Mouse (Mus musculus): Measurements from ENCODE around the gene Saysd1. TPM values are rescaled to one million over a fixed set of nuclear protein-coding genes. Genes with fewer than 3 reads are reported as not detected.

Saysd1 gene
- polyA plus RNA-seq, 1 experiment from 2014 or later, result 12.6 TPM

GRCm38 (mm10) chr14:20075544-20075943, 62.8 kb downstream of the Saysd1 start:
- no peak for ATAC-seq
- 91% methylated on average over 7 of the region's 7 CpGs for WGBS

DNA sequence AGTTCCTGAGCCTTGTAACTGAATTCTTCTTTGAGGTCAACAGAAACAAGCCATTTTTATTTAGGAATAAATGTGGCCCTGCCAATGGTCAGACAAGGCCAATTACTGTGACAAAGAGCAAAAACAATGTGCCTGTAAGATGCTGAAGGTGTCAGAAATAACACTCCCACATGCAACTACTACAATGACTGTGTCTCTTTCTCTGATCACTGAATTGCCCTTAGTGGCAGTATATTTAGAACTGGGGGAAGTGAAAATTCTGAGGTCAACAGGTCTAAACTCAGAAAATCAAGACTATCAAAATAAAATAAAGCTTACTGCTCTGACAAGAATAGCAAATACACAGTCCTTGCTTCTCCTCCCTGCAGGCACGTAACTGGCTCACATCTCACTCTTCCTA, 63.6 kb downstream of the Saysd1 start:
- no peak overlapping the region for H3K27ac ChIP-seq (ENCODE audit: low read length)
- ATAC-seq, result no peak
- WGBS, result 76% methylated on average over 1 of the region's 1 CpGs
- H3K4me2 ChIP-seq (ENCODE audit: low read length), result no peak overlapping the region
- H3K4me3 ChIP-seq (ENCODE audit: low read depth, low read length), result no peak overlapping the region
- no peaks in the 10 kb centered on the region for H3K9me3 ChIP-seq (replicated peaks; ENCODE audit: control insufficient read depth, low read length, poor library complexity, severe bottlenecking)
- no peaks in the 10 kb centered on the region for H3K4me1 ChIP-seq (ENCODE audit: control insufficient read depth, insufficient read depth, low read length)
- H3K27me3 ChIP-seq (ENCODE audit: control insufficient read depth, insufficient read depth, low read depth, low read length), result no peaks in the 10 kb centered on the region
- H3K9ac ChIP-seq (ENCODE audit: low read depth, low read length), result no peak overlapping the region
- no peaks in the 10 kb centered on the region for H3K36me3 ChIP-seq (ENCODE audit: control insufficient read depth, insufficient read depth, low read length)

More at GRCm38 (mm10) chr14:20075544-20075943, 62.8 kb downstream of the Saysd1 start:
- Histone ChIP-seq H3K4me3 (ENCODE audit: low read depth, low read length) (no peak overlapping the region), H3K27ac (ENCODE audit: low read length) (no peak overlapping the region), H3K9ac (ENCODE audit: low read depth, low read length) (no peak overlapping the region), H3K9me3 (replicated peaks; ENCODE audit: control insufficient read depth, low read length, poor library complexity, severe bottlenecking) (no peaks in the 10 kb centered on the region), H3K27me3 (ENCODE audit: control insufficient read depth, insufficient read depth, low read depth, low read length) (no peaks in the 10 kb centered on the region), H3K36me3 (ENCODE audit: control insufficient read depth, insufficient read depth, low read length) (no peaks in the 10 kb centered on the region), H3K4me2 (ENCODE audit: low read length) (no peak overlapping the region), H3K4me1 (ENCODE audit: control insufficient read depth, insufficient read depth, low read length) (no peaks in the 10 kb centered on the region)

GRCm38 (mm10) chr14:20070629-20071028, 67.7 kb downstream of the Saysd1 start:
- Histone ChIP-seq H3K4me2 (ENCODE audit: low read length) (no peak overlapping the region), H3K27ac (ENCODE audit: low read length) (no peak overlapping the region), H3K9me3 (replicated peaks; ENCODE audit: control insufficient read depth, low read length, poor library complexity, severe bottlenecking) (no peaks in the 10 kb centered on the region), H3K27me3 (ENCODE audit: control insufficient read depth, insufficient read depth, low read depth, low read length) (no peaks in the 10 kb centered on the region), H3K4me3 (ENCODE audit: low read depth, low read length) (no peak overlapping the region), H3K4me1 (ENCODE audit: control insufficient read depth, insufficient read depth, low read length) (peaks cover 3% of the 10 kb centered on the region; the same call in 1 of the 2 replicates), H3K36me3 (ENCODE audit: control insufficient read depth, insufficient read depth, low read length) (no peaks in the 10 kb centered on the region), H3K9ac (ENCODE audit: low read depth, low read length) (no peak overlapping the region)
- peak; percentile 80 for ATAC-seq

DNA sequence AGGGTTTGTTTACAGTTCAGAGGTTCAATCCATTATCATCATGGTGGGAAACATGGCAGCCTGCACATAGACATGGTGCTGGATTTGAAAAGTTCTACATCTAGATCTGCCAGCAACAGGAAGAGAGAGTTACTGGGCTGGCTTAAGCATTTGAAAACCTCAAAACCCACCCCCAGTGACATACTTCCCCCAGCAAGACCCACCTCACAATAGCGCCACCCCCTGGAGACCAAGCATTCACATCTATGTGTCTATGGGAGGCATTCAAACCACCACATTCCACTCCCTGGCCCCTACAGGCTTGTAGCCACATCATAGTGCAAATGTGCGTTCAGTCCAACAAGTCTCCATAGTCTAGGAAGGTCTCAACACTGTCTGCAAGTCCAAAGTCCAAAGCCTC, 70.0 kb downstream of the Saysd1 start:
- 93% methylated on average over 2 of the region's 2 CpGs for WGBS
- H3K4me1 ChIP-seq (ENCODE audit: control insufficient read depth, insufficient read depth, low read length), result peaks cover 3% of the 10 kb centered on the region; the same call in 1 of the 2 replicates
- H3K9ac ChIP-seq (ENCODE audit: low read depth, low read length), result no peak overlapping the region
- H3K9me3 ChIP-seq (replicated peaks; ENCODE audit: control insufficient read depth, low read length, poor library complexity, severe bottlenecking), result no peaks in the 10 kb centered on the region
- no peak for ATAC-seq
- no peak overlapping the region for H3K4me2 ChIP-seq (ENCODE audit: low read length)
- H3K27ac ChIP-seq (ENCODE audit: low read length), result no peak overlapping the region
- H3K27me3 ChIP-seq (ENCODE audit: control insufficient read depth, insufficient read depth, low read depth, low read length), result no peaks in the 10 kb centered on the region
- H3K4me3 ChIP-seq (ENCODE audit: low read depth, low read length), result no peak overlapping the region
- no peaks in the 10 kb centered on the region for H3K36me3 ChIP-seq (ENCODE audit: control insufficient read depth, insufficient read depth, low read length)

DNA sequence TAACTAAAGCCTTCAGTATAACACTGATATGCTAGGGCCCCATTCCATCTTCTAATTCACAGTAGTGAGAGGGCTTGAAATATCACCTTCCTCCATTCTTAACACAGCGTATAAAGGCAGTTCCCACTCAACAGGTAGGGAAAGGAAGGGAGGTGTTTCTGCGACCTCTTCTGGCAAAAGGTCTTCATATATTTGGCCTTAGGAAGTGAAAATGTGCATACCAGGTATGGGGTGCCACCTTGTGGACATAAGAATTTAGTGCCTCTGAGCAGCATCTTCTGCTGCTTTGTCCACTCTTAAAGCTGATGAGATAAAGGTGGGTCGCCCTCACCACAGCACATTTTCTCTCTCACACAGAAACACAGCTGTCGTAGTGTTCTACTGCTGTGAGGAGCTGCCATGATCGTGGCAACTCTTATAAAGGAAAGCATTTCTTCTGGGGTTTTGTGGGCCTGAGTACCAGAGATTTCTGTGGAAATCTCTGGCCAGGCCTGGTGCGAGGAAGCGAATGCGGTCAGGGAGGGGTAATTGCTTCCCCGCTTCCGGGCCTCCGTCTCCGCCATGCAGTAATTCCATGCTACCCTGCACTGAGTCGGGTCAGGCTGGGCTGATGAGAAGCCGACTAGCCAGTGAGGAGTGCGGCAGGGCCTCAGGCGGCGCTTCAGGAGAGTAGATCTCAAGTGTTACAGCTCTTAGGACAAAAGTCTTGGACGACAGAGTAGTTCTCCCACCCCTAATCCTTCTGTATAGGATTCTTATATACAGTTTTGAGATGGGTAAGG, 70.8 kb downstream of the Saysd1 start:
- H3K9ac ChIP-seq (ENCODE audit: low read depth, low read length), result peak overlapping the region; percentile 51
- WGBS, result 42% methylated on average over 18 of the region's 18 CpGs
- H3K9me3 ChIP-seq (replicated peaks; ENCODE audit: control insufficient read depth, low read length, poor library complexity, severe bottlenecking), result no peaks in the 10 kb centered on the region
- H3K4me3 ChIP-seq (ENCODE audit: low read depth, low read length), result no peak overlapping the region
- no peaks in the 10 kb centered on the region for H3K36me3 ChIP-seq (ENCODE audit: control insufficient read depth, insufficient read depth, low read length)
- peak overlapping the region; percentile 13; the same call in 1 of the 2 replicates for H3K27ac ChIP-seq (ENCODE audit: low read length)
- peak; percentile 78 for ATAC-seq
- peaks cover 3% of the 10 kb centered on the region; the same call in 1 of the 2 replicates for H3K4me1 ChIP-seq (ENCODE audit: control insufficient read depth, insufficient read depth, low read length)
- no peaks in the 10 kb centered on the region for H3K27me3 ChIP-seq (ENCODE audit: control insufficient read depth, insufficient read depth, low read depth, low read length)
- no peak overlapping the region for H3K4me2 ChIP-seq (ENCODE audit: low read length)

DNA sequence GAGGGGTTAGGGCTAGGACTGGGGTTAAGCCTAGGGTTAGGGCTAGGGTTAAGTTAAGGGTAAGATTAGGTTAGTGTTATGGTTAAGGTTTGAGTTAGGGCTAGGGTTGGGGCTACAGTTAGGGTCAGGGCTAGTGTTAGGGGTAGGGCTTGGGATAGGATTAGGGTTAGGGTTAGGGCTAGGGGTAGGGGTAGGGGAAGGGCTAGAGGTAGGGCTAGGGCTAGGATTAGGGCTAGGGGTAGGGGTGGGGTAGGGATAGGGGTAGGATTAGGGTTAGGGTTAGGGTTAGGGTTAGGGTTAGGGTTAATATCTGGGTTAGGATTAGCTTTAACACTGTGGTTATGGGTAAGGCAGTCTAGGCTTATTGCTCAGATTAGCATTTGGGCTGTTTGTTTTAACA, 73.6 kb downstream of the Saysd1 start:
- H3K9ac ChIP-seq (ENCODE audit: low read depth, low read length), result no peak overlapping the region
- peaks cover 3% of the 10 kb centered on the region; the same call in 1 of the 2 replicates for H3K4me1 ChIP-seq (ENCODE audit: control insufficient read depth, insufficient read depth, low read length)
- no peak overlapping the region for H3K4me3 ChIP-seq (ENCODE audit: low read depth, low read length)
- no peak overlapping the region for H3K27ac ChIP-seq (ENCODE audit: low read length)
- no peaks in the 10 kb centered on the region for H3K36me3 ChIP-seq (ENCODE audit: control insufficient read depth, insufficient read depth, low read length)
- no peaks in the 10 kb centered on the region for H3K9me3 ChIP-seq (replicated peaks; ENCODE audit: control insufficient read depth, low read length, poor library complexity, severe bottlenecking)
- H3K4me2 ChIP-seq (ENCODE audit: low read length), result no peak overlapping the region
- H3K27me3 ChIP-seq (ENCODE audit: control insufficient read depth, insufficient read depth, low read depth, low read length), result no peaks in the 10 kb centered on the region
- ATAC-seq, result no peak

DNA sequence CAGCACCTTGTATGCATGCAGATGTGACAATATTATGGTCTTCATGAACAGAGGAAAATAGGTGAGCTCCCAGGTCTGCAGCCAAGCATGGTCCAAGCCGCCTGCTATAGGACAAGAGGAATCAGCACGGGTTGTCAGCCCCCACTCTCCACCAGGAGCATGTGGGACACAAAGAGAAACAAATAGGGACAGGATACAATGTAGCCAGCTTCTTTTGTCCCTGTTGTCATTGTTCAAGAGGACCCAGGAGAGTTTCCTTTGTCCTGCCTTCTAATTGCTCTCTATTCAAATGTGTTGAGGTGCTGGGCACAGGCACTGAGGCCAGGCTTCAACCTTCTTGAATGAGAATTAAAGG, 89.9 kb downstream of the Saysd1 start:
- H3K9ac ChIP-seq (ENCODE audit: low read depth, low read length), result no peak overlapping the region
- H3K4me3 ChIP-seq (ENCODE audit: low read depth, low read length), result no peak overlapping the region
- ATAC-seq, result peak; percentile 77
- WGBS, result 15% methylated on average over 2 of the region's 2 CpGs
- H3K9me3 ChIP-seq (replicated peaks; ENCODE audit: control insufficient read depth, low read length, poor library complexity, severe bottlenecking), result no peaks in the 10 kb centered on the region
- no peaks in the 10 kb centered on the region for H3K27me3 ChIP-seq (ENCODE audit: control insufficient read depth, insufficient read depth, low read depth, low read length)
- peaks cover 19% of the 10 kb centered on the region for H3K4me1 ChIP-seq (ENCODE audit: control insufficient read depth, insufficient read depth, low read length)
- H3K27ac ChIP-seq (ENCODE audit: low read length), result peak overlapping the region; percentile 86
- H3K4me2 ChIP-seq (ENCODE audit: low read length), result no peak overlapping the region
- H3K36me3 ChIP-seq (ENCODE audit: control insufficient read depth, insufficient read depth, low read length), result no peaks in the 10 kb centered on the region

DNA sequence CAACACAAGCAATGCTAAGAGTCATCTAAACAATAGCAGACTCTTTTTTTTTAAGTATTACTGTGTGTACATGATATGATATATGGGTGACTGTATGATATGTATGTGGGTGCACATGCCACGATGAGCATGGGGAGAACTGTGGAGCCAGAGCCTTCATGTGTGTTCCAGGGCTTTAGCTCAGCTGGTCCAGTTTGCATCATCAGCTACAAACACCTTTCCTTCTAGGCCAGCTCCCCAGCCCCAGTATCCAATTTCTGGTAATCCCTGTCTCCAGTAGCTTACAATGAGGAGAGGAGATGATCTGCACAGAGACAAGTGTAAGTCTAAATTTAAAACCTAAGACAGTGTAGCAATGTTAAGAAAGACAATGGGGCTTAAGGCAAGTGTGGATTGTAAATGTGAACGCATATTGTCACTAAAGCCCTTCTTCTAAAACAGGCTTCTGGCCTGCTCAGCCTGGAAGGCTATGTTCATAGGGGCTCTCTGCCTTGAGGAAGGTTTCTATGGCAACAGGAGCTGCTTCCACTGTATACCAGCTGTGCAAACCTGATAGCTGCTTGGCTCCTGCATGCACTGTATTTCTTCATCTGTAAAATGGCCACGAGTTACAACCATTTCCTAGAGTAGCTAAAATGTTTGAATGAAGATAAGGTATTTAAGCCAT, 90.4 kb downstream of the Saysd1 start:
- ATAC-seq, result peak; percentile 99
- Histone ChIP-seq H3K4me1 (ENCODE audit: control insufficient read depth, insufficient read depth, low read length) (peaks cover 19% of the 10 kb centered on the region), H3K9me3 (replicated peaks; ENCODE audit: control insufficient read depth, low read length, poor library complexity, severe bottlenecking) (no peaks in the 10 kb centered on the region), H3K4me2 (ENCODE audit: low read length) (no peak overlapping the region), H3K9ac (ENCODE audit: low read depth, low read length) (0 out of 2 replicates have a peak overlapping the region, but pooled peaks have one; percentile 10), H3K4me3 (ENCODE audit: low read depth, low read length) (no peak overlapping the region), H3K27ac (ENCODE audit: low read length) (peak overlapping the region; percentile 86), H3K36me3 (ENCODE audit: control insufficient read depth, insufficient read depth, low read length) (no peaks in the 10 kb centered on the region), H3K27me3 (ENCODE audit: control insufficient read depth, insufficient read depth, low read depth, low read length) (no peaks in the 10 kb centered on the region)
- WGBS, result 25% methylated on average over 3 of the region's 3 CpGs

DNA sequence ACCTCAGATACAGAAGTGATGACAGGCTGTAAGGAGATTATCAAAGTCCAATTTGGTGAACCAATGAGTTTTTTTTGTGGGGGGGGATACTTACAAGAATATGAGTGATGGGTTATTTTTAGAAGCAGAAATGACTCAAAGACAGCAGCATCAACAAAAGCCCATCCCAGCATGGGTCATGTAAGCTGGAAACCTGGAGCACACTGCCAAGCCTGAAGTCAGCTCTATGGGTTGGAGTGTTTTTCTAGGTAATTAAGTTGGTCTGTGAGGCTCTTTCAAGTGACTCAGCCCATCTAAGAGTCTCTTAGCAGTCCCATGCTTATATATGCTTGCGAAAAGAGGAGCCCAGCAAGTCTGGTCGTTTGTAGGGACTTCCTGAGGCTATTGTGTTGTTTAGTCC, 91.0 kb downstream of the Saysd1 start:
- peak overlapping the region; percentile 86 for H3K27ac ChIP-seq (ENCODE audit: low read length)
- 45% methylated on average over 2 of the region's 2 CpGs for WGBS
- H3K4me1 ChIP-seq (ENCODE audit: control insufficient read depth, insufficient read depth, low read length), result peaks cover 19% of the 10 kb centered on the region
- H3K9me3 ChIP-seq (replicated peaks; ENCODE audit: control insufficient read depth, low read length, poor library complexity, severe bottlenecking), result no peaks in the 10 kb centered on the region
- no peak overlapping the region for H3K4me3 ChIP-seq (ENCODE audit: low read depth, low read length)
- ATAC-seq, result no peak
- no peak overlapping the region for H3K9ac ChIP-seq (ENCODE audit: low read depth, low read length)
- H3K27me3 ChIP-seq (ENCODE audit: control insufficient read depth, insufficient read depth, low read depth, low read length), result no peaks in the 10 kb centered on the region
- H3K36me3 ChIP-seq (ENCODE audit: control insufficient read depth, insufficient read depth, low read length), result no peaks in the 10 kb centered on the region
- H3K4me2 ChIP-seq (ENCODE audit: low read length), result no peak overlapping the region
